12 mouse cellular contexts compared by ENCODE assay signal in genomic region chr7:110787310-110787709, GRCm38 (mm10). TPM values are rescaled to one million over a fixed set of nuclear protein-coding genes. Genes with fewer than 3 reads are reported as not detected.
DNase-seq lines count a peak whose midpoint lies in the region; ATAC-seq and TF ChIP-seq lines count a peak whose summit lies in the region.
"Had no signal": no experiment of that assay in that cellular context is flagged by ENCODE, and none has a peak within 500 bp of the region (broad histone marks: within the 10 kb centered on the region; RNA-seq: fewer than 3 reads in every experiment).

No protein-coding gene starts in this region.

- H3K4me3 ChIP-seq in gastrocnemius, adult 2 months = no peak overlapping the region
- H3K4me3 ChIP-seq in lung, embryonic 15.5 days = no peak overlapping the region
- H3K4me3 ChIP-seq: intestine, embryonic 15.5 days; liver, embryonic 12.5 days had no signal

- intact Hi-C loops in gastrocnemius, adult 2 months (cut with DNase I) = no loop called here
- intact Hi-C loops in heart, postnatal 14 days (cut with DNase I) = no loop called here

- H3K9me3 ChIP-seq in lung, embryonic 15.5 days = no peaks in the 10 kb centered on the region
- H3K9me3 ChIP-seq: intestine, embryonic 15.5 days; liver, embryonic 12.5 days had no signal

- ATAC-seq in lung, embryonic 15.5 days (ENCODE audit: borderline replicate concordance, extremely low read depth, low FRiP score, low TSS enrichment) = peak; percentile 37; the same call in 1 of the 2 replicates
- ATAC-seq: intestine, embryonic 15.5 days; liver, embryonic 12.5 days had no signal

- H3K4me1 ChIP-seq in lung, embryonic 15.5 days = peaks cover 32% of the 10 kb centered on the region

- H3K27me3 ChIP-seq in lung, embryonic 15.5 days = no peaks in the 10 kb centered on the region
- H3K27me3 ChIP-seq: intestine, embryonic 15.5 days; liver, embryonic 12.5 days had no signal

- peak overlapping the region; percentile 59 for H3K27ac ChIP-seq in gastrocnemius, adult 2 months
- no peak overlapping the region for H3K27ac ChIP-seq in lung, embryonic 15.5 days
- H3K27ac ChIP-seq: intestine, embryonic 15.5 days; liver, embryonic 12.5 days had no signal

- 28% methylated on average over 6 of the region's 6 CpGs for WGBS in lung, embryonic 15.5 days

- TF ChIP-seq CTCF in gastrocnemius, adult 2 months (IDR thresholded peaks at IDR 0.05) = no peak

- H3K36me3 ChIP-seq in lung, embryonic 15.5 days = no peaks in the 10 kb centered on the region
- H3K36me3 ChIP-seq: intestine, embryonic 15.5 days had no signal

- no peak overlapping the region for H3K9ac ChIP-seq in lung, embryonic 15.5 days
- H3K9ac ChIP-seq: intestine, embryonic 15.5 days; liver, embryonic 12.5 days had no signal

- no peak for DNase-seq in gastrocnemius, adult 2 months
- no peak for DNase-seq in gastrocnemius, adult 8-10 months (ENCODE audit: low spot score in 2 of 2)
- peak; percentile 61 for DNase-seq in 416B (ENCODE audit: low read depth)
- DNase-seq in heart, postnatal 14 days = peak; percentile 57 to 65
- no peak for DNase-seq in urinary bladder, adult 18-20 months (ENCODE audit: low spot score in 2 of 2)
- no peak for DNase-seq in spleen, postnatal 14 days (ENCODE audit: low spot score in 2 of 2)
- DNase-seq in right cerebral cortex, adult 2 months (ENCODE audit: low spot score in 2 of 2) = no peak
- DNase-seq: spleen, adult 18-20 months; thymus, postnatal 14 days had no signal

- no peak overlapping the region for H3K4me2 ChIP-seq in lung, embryonic 15.5 days
- H3K4me2 ChIP-seq: intestine, embryonic 15.5 days; liver, embryonic 12.5 days had no signal

RNA-seq across cellular contexts. Expression of gene Ampd3, which starts 19.3 kb away (rescaled TPM):
- 10 to 100 TPM in 1 of 2 experiments, 1 to 10 TPM in 1; 7.6 to 16.6 TPM for total RNA-seq in gastrocnemius, adult 2 months (2021)
- 10 to 100 TPM in 2 of 4 experiments, 1 to 10 TPM in 2; 7.4 to 11.7 (median 9.5) TPM for total RNA-seq in gastrocnemius, adult 8-10 months (2022)
- 10 to 100 TPM; 41.2 to 41.7 TPM for total RNA-seq in heart, postnatal 14 days (2021)
- polyA plus RNA-seq in lung, embryonic 15.5 days (2015; fragmentation: Nextera tagmentation; extraction: Ambion mirVana) = 2.1 and 2.5 TPM in 2 replicates

RNA-seq across cellular contexts. Expression of gene Rnf141, which starts 56.9 kb away (rescaled TPM):
- total RNA-seq in gastrocnemius, adult 2 months (2021) = 10 to 100 TPM; 20.1 to 21.4 TPM
- 10 to 100 TPM; 19.8 to 25.9 (median 23.2) TPM for total RNA-seq in gastrocnemius, adult 8-10 months (2022)
- 10 to 100 TPM; 36.8 to 44.0 TPM for total RNA-seq in heart, postnatal 14 days (2021)
- polyA plus RNA-seq in lung, embryonic 15.5 days (2015; fragmentation: Nextera tagmentation; extraction: Ambion mirVana) = 34.1 and 38.8 TPM in 2 replicates

Comparison
In these comparisons a context has a peak if more than half of its experiments do, and no peak if none do; other contexts are left out.
1. DNase-seq: peak in 416B (single experiment) and heart, postnatal 14 days (2 of 2); none in gastrocnemius, adult 2 months (single experiment), gastrocnemius, adult 8-10 months (0 of 2), urinary bladder, adult 18-20 months (0 of 2), spleen, postnatal 14 days (0 of 2) and right cerebral cortex, adult 2 months (0 of 2).